Comparison of ENCODE assay signal across 8 mouse cellular contexts in genomic region chr17:31793521-31793920, GRCm38 (mm10).
DNase-seq lines count a peak whose midpoint lies in the region; ATAC-seq lines count a peak whose summit lies in the region.

No protein-coding gene starts in this region.

- 62% methylated on average over 10 of the region's 10 CpGs for whole genome bisulfite sequencing in forebrain, embryonic 10.5 days
- 48% methylated on average over 10 of the region's 10 CpGs for WGBS in forebrain, embryonic 12.5 days

- no peak overlapping the region for H3K4me2 ChIP-seq in forebrain, embryonic 12.5 days

- no peak overlapping the region for H3K9ac ChIP-seq in forebrain, embryonic 12.5 days

- ATAC-seq in forebrain, embryonic 12.5 days (ENCODE audit: low FRiP score): no peak
- ATAC-seq in cerebellum, adult (ENCODE audit: insufficient number of reproducible peaks, low FRiP score, low TSS enrichment): no peak
- ATAC-seq in megakaryocyte-erythroid progenitor cell, adult 5-6 weeks (replicated peaks; ENCODE audit: low FRiP score, low TSS enrichment, poor library complexity, severe bottlenecking): no peak

- H3K4me3 ChIP-seq in forebrain, embryonic 10.5 days: no peak overlapping the region
- H3K4me3 ChIP-seq in forebrain, embryonic 12.5 days (replicated peaks): no peak overlapping the region
- H3K4me3 ChIP-seq in brown adipose tissue, adult 24 weeks (ENCODE audit: insufficient read depth, low read depth, low read length): no peak overlapping the region

- no peaks in the 10 kb centered on the region for H3K9me3 ChIP-seq in forebrain, embryonic 10.5 days
- H3K9me3 ChIP-seq in forebrain, embryonic 12.5 days: no peaks in the 10 kb centered on the region

- H3K27me3 ChIP-seq in forebrain, embryonic 10.5 days (ENCODE audit: poor library complexity, severe bottlenecking): peaks cover 26% of the 10 kb centered on the region
- H3K27me3 ChIP-seq in forebrain, embryonic 12.5 days: peaks cover 11% of the 10 kb centered on the region; the same call in 1 of the 2 replicates

- H3K27ac ChIP-seq in forebrain, embryonic 10.5 days: peak overlapping the region; percentile 45
- no peak overlapping the region for H3K27ac ChIP-seq in forebrain, embryonic 12.5 days
- H3K27ac ChIP-seq in brown adipose tissue, adult 24 weeks (replicated peaks; ENCODE audit: low read depth, low read length): peak overlapping the region; percentile 92

- DNase-seq in forebrain, embryonic 10.5 days (ENCODE audit: extremely low spot score, low spot score): no peak
- DNase-seq in kidney, adult 11 months: peak; percentile 53
- DNase-seq in lung, postnatal 10 days: peak; percentile 61
- DNase-seq in frontal cortex, postnatal 25 days (ENCODE audit: low spot score in 2 of 2): no peak

- no peaks in the 10 kb centered on the region for H3K36me3 ChIP-seq in forebrain, embryonic 10.5 days (replicated peaks)
- no peaks in the 10 kb centered on the region for H3K36me3 ChIP-seq in forebrain, embryonic 12.5 days (replicated peaks)

- H3K4me1 ChIP-seq in forebrain, embryonic 10.5 days: peaks cover 55% of the 10 kb centered on the region
- peaks cover 30% of the 10 kb centered on the region for H3K4me1 ChIP-seq in forebrain, embryonic 12.5 days
- H3K4me1 ChIP-seq in brown adipose tissue, adult 24 weeks (ENCODE audit: control insufficient read depth, insufficient read depth, insufficient read length, low read length): peaks cover 41% of the 10 kb centered on the region

Comparison
In these comparisons a context has a peak if more than half of its experiments do, and no peak if none do; other contexts are left out.
1. DNase-seq: peak in kidney, adult 11 months (single experiment) and lung, postnatal 10 days (single experiment); none in forebrain, embryonic 10.5 days (single experiment) and frontal cortex, postnatal 25 days (0 of 2).